Mouse (Mus musculus): ENCODE results near the gene Tomm7.

DNA sequence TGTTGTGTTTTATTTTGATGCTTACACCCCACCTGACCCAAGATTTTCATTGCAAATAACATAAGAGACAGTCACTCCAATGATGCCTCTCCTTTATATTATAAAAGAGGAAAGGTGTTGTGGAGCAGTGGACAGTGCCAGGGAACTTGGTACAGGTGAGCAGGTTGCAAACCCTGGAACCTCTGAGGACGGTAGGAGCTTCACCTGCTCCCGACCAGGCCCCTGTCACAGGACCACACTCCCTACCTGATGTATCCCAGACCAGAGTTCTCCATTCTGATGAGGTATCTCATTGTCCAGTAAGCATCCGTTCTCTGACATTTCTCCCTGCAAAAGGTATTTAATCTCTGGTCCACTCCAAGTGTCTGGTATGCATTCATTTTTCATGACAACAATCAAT lies 14.0 kb upstream of the Tomm7 start:
- no peak for TF ChIP-seq POLR2A (IDR thresholded peaks at IDR 0.05; ENCODE audit: insufficient read depth, low read depth, low read length)
- no peak for TF ChIP-seq CTCF (IDR thresholded peaks at IDR 0.05; ENCODE audit: insufficient read depth, low read depth, low read length)

Data from olfactory bulb, adult 2 months (tissue).